Mouse (Mus musculus) gastrocnemius, adult 8-10 months (tissue): ENCODE data around the gene Zbtb25. TPM values are rescaled to one million over a fixed set of nuclear protein-coding genes. Genes with fewer than 3 reads are reported as not detected.

Source experiments
- DNase-seq, 2 experiments: peaks; one replicate each; pipeline ENCODE4 v3.0.0; 2022; ENCODE audit warnings: low spot score in 2 of 2
- total RNA-seq, 4 experiments: library from RNA; stranded (reverse); gene quantifications; 2 replicates each; pipeline ENCODE4 v1.2.4; 2022

Zbtb25 gene
- 1 to 10 TPM; 6.7 to 8.9 (median 8.4) TPM for total RNA-seq

DNA sequence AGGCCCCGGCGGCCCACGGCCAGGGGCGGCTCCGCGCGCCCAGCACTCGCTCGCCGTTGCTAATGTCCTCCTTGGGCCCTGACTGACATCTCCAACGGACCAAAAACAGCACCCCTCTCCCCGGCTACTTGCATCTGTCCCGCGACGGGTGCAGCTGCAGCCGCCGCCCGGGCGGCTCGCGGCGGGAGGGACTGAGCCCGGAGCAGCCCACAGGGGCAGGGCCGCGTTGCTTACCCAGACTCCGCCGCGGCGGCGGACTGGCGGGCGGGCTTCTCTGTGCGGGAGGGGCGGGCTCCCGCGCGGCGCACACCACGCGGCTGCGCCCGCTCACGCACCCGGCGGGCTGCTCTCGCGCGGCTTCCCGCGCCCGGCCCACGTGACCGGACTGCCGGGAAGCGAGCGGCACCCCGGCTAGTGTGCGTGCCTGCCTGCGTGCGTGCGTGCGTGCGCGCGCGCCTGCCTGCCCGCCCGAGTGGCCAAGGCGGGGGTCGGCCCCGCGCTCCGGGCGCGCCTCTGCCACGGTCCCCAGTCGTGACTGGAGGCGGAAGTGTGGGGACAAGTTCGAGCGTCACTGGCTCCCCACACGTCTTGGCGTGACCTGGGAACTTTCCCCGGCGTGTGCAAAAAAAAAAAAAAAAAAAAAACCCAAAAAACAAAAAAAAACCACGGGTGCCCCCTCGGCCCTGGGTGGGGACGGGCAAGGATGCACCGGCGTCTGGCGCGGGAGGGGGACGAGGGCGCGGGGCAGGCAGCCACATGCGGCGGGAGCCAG lies at the start of gene Zbtb25:
Zbtb25 (minus strand) TSS at position 397 of the 772 bp plus-strand sequence.
- peak; percentile 78 to 86 for DNase-seq

DNA sequence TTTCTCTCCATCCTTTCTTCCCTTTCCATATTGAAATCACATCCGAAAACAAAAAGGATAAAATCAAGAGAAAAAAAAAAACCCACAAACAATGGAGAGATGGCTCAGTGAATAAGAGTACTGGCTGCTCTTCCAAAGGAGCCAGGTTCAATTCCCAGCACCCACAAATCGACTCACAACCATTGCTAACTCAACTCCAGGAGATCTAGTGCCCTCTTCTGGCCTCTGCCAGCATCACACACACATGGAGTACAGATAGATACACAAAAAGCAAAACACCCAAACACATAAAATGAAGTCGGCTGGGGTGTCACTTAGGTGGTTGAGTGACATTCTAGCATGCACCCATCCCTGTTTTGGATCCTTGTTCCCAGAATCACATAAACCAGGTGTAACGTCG lies 48.9 kb upstream of the Zbtb25 start:
- no peak for DNase-seq

DNA sequence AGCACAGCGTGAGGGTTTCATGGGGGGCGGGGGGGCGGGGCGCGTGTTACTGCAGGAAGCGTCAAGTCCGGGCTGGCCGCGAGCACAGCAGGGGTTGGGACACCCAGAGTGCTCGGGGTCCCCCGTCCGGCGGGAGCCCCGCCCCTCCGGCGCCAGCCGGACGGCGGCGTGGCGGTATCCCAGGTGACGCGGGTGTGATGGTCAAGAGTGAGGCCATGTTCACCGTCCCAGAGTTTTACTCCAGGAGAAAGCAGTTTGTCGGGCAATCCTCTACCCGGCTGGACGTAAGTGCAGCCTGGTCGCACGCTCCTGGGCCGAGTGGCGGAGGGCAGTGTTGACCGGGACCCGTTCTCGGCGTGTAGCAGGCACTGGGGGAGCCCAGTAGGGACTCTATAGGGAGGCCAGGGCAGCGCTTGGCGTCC lies 48.0 kb upstream of the Zbtb25 start, which contains the start of gene Ppp1r36:
Ppp1r36 (plus strand) TSS at position 106 of the 422 bp plus-strand sequence.
- DNase-seq, result no peak

DNA sequence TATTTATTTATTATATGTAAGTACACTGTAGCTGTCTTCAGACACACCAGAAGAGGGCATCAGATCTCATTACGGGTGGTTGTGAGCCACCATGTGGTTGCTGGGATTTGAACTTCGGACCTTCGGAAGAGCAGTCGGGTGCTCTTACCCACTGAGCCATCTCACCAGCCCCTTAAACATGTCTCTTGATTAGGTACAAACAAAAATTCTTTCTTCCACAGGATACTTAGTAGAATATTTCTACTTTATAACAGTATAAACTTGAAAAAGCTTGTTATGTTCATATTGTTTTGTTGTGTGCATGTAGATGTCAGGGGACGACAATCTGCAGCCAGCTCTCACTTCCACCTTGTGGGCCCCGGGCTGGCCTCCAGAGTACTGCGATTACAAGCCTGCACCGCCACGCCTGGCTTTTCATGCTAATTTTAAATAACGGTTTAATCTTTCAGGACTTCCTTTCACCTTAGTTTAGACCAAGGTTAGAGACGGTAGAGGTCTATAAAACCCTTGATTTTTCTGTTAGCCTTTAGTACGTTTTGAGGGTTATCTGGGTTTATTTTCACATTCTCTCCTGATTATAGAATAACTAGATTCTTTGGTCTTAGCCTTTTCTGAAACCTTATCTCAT lies 46.1 kb upstream of the Zbtb25 start:
- DNase-seq, result no peak

DNA sequence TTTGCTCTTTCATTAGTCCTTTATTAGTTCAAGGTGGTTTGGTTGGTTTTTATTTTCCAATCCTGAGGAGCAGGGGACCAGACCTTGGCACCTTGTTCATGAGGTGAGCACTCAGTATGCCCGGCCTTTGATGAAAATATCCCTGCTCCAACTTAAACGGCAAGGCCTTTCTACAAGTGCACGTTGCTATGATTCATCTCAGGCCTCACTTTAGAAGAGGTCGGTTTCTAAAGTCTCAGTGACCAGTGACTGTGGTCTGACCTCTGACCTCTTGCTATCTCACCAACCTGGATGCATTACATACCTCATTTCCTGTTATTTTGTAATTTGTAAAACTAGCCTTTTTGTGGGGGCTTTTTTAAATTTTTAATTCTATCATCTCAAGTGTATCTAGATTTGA lies 39.8 kb upstream of the Zbtb25 start:
- DNase-seq, result no peak

DNA sequence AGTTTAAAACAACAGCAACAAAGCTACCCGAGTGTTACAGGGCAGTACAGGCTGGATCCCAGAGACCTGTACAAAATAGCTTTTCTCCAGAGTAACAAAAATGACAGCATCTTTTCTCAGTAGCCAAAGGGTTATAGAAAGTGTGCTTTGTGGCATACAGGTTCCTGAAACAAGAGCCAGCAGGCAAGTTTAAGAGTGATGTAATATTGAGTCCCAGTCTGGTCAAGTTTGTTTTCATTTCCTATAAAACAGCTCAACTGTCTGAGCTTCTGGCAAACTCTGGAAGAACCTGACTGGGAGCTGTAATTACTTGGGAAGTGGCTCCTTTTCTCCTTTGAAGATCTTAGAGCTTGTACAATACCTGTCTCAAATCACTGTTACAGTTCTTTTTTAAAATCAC lies 37.8 kb upstream of the Zbtb25 start:
- no peak for DNase-seq

DNA sequence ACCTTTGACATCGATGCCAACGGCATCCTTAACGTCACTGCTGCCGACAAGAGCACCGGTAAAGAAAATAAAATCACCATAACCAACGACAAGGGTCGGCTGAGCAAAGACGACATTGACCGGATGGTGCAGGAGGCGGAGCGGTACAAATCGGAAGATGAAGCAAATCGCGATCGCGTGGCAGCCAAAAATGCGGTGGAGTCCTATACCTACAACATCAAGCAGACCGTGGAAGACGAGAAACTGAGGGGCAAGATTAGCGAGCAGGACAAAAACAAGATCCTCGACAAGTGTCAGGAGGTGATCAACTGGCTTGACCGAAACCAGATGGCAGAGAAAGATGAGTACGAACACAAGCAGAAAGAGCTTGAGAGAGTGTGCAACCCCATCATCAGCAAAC lies 36.6 kb upstream of the Zbtb25 start:
- DNase-seq, result no peak

DNA sequence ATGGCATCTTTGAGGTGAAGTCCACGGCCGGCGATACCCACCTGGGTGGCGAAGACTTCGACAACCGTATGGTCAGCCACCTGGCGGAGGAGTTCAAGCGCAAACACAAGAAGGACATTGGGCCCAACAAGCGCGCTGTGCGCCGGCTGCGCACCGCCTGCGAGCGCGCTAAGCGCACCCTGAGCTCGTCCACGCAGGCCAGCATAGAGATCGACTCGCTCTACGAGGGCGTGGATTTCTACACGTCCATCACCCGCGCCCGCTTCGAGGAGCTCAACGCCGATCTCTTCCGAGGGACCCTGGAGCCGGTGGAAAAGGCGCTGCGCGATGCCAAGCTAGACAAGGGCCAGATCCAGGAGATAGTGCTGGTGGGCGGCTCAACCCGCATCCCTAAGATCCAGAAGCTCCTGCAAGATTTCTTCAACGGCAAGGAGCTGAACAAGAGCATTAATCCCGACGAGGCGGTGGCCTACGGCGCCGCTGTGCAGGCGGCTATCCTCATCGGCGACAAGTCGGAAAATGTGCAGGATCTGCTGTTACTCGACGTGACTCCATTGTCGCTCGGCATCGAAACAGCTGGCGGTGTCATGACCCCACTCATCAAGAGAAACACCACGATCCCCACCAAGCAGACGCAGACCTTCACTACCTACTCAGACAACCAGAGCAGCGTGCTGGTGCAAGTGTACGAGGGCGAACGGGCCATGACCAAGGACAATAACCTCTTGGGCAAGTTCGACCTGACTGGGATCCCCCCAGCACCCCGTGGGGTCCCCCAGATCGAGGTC lies 36.0 kb upstream of the Zbtb25 start:
- no peak for DNase-seq

DNA sequence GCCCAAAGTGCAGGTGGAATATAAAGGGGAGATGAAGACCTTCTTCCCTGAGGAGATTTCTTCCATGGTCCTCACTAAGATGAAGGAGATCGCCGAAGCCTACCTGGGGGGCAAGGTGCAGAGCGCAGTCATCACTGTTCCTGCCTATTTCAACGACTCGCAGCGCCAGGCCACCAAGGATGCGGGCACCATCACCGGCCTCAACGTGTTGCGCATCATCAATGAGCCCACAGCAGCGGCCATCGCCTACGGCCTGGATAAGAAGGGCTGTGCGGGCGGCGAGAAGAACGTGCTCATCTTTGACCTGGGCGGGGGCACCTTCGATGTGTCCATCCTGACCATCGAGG lies 35.4 kb upstream of the Zbtb25 start:
- DNase-seq, result peak in 1 of 2 experiments; percentile 9

DNA sequence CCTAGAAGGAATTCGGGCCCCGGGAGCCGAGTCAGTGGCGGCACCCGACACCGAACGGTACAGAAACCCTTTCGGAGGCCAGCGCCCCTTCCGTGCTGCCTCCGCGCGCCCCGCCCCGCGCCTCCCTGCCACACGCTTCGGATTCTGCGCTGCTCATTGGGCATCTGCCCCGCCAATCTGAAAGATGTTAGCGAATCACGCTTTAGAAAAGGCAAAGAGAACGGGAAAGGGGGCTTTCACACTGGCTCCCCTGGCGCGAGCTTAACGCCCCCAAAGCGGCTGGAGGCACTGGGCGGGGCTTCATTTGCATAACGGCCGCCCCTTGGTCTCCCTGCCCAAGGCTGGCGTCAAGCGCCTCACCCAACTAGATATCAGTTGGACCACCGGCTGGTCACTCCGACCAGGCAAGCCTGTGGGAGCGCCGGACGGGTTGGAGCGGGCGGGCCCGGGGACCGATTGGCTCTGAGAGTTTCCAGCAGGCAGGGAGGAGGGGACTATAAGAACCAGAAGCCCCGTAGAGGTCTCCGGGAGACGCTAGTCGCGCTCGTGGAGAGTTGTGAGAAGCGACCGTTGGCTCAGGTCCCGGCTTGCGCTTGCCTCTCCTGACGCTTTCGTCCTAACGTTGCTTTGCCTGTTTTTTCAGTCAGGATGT lies 34.6 kb upstream of the Zbtb25 start, which contains the start of gene Hspa2:
Hspa2 (plus strand) TSS at position 291 of the 652 bp plus-strand sequence.
- peak; percentile 99 for DNase-seq

DNA sequence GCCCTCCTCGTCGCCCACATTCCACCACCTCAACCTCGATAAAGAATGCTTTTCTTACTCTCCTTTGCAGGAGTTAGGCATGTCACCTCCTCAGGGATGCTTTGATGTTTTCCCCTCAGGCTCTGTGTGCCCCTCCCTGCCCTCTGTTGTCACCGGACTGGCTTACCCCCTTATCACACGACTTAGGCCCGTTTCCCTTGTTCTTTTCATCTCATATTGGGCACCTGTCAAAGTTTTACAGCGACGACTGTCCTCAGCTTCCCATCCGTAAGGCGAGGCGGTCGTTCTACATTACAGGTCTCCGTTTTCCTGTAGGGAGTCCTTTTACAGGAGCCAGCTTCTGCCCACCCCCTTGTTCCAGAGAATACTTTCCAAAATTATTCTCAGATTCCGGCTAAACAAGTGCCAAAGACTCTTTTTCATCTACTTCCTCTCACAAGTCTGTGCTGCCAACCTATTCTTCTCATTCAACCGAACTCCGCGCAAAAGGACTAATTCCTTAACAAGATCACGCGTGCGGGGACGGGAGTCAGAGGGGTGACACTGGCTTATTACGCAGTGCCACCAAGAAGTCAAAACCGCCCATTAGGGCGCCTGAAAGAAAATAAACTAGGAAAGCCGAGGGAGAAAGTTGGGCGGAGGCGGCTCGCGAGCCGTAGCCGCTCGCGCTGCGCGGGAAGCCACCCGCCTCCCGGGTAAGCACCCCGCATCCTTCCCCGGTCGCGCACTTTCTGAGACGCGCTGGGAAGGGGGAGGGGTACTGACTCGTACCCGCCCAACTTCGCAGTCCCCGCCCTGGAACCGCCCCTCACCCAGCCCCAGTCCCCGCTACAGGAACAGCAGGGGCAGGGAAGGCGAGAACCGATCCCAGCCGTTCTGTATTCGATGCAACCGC lies 33.8 kb upstream of the Zbtb25 start:
- DNase-seq, result no peak

DNA sequence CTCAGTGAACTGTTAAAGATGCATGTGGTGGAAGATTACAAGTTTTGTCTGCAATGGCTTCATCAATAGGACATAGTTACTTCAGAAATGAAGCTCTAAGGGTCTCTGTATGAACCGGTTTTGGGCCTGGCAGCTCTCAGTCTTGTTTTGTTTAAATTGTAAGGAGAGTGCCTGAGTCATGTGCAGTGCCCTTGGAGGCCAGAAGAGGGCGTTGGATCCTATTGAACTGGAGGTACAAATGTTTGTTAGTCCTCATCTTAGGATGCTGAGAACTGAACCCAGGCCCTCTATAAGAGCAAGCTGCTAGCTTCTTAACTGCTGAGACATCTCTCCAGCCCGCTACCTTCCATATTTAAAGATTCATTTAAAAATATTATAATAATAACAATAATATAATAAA lies 32.3 kb upstream of the Zbtb25 start:
- DNase-seq, result no peak

DNA sequence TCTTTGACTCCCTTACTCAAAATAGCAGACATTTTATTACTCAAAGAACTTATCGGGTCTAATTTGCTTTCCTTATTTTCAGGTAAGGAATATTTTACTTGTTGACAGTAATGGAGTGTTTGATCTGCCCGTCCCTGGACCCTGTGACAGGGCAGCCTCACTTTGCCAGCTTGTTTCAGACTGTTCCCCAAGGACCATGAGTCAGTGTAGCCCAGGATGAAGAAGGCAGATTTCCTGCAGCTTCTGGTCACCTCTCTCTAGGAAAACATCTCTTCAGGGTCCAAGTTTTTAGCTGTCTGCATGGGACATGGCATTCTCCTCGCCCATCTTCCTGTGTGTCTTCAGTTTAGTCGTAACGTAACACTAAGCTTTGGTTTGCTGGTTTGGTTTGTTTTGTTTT lies 27.9 kb upstream of the Zbtb25 start:
- no peak for DNase-seq

DNA sequence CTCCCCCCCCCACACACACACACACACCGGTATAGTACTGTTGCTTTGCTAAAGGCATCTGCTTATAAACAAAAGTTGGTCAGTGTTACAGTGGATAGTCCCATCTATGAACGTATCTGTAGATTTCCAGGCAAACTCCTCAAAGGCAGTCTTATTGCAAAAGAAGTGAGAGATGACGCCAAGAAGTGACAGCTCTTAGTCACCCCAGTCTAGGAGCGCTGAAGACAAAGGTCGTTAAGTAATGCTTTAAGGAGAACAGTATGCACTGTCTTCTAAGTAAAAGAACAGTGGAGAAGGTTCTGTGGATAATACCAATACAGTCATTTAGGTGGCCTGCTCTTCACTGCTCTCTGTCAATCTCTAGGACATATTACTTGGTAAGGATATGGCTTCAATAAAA lies 23.6 kb upstream of the Zbtb25 start:
- no peak for DNase-seq

DNA sequence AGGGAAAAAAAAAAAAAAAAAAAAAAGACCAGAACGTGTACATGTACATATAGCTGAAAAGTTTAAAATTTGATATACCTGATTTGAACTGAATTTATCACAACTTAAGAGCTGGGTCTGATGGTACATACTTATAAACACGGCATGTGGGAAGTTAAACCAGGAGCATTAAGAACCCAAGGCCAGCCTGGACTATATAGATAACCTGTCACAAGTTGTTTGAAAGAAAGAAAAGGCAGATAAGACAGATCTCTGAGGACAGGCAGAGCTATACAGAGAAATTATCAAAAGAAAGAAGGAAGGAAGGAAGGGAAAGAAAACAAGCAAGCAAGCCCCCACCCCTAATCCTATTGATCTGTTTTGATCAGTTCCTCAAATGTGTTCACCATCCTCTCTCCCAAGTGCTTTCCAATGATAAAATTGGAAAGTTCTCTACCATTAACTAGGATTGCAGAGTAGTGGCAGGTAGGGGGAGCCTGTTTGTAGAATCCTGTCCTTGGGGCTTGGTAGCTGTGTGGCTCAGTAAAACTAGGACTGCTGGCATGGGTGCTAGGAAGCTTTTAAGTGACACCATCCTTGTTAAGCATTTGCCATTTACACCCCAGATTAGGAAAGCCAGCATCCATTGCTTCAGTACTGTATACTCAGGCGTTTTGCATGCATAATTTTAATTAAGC lies 22.3 kb upstream of the Zbtb25 start:
- no peak for DNase-seq

DNA sequence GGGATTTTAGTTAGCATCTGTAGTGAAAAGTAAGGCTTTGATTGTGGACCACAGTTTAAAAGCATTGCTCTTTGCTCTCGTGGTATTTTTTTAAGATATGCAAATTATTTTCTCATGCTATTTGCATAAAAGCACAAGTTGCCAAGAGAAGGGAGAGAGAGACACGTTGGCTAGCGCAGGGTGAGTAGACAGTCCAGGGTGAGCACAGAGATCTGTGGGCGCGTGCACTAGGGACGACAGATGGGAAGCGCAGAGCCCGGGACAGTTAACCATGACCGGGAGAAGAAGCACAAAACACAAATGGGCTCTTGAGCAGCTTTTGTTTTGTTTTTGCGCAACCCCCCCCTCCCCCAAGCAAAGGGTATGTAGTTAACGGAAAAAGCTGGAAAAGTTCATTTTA lies 19.4 kb upstream of the Zbtb25 start:
- DNase-seq, result no peak

DNA sequence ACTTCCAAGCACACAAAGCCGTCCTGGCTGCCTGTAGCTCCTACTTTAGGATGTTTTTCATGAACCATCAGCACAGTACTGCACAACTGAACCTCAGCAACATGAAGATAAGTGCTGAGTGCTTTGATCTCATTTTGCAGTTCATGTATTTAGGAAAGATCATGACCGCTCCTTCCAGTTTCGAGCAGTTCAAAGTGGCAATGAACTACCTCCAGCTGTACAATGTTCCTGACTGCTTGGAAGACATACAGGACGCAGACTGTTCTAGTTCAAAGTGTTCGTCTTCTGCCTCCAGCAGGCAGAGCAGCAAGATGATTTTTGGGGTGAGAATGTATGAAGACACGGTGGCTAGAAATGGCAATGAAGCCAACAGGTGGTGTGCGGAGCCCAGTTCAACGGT lies 15.9 kb upstream of the Zbtb25 start:
- no peak for DNase-seq

DNA sequence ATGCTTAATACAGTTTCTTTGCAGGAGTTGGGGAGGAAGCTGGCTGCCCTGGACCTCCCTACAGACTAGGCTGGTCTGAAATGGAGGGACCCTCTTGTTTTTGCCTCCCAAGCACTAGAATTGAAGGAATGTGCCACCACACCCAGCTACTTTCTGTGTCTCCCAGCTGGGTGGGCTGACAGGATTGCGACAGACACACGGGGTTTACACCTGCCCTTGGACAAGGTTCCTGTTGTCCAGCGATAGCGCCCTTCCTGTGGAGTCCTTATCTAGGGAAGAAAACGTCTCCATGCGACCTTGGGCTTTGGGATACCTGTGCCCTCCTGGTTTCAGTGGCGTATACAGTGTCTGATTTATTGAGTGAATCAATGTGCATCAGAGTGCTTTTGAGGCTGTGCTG lies 10.7 kb upstream of the Zbtb25 start:
- DNase-seq, result no peak

DNA sequence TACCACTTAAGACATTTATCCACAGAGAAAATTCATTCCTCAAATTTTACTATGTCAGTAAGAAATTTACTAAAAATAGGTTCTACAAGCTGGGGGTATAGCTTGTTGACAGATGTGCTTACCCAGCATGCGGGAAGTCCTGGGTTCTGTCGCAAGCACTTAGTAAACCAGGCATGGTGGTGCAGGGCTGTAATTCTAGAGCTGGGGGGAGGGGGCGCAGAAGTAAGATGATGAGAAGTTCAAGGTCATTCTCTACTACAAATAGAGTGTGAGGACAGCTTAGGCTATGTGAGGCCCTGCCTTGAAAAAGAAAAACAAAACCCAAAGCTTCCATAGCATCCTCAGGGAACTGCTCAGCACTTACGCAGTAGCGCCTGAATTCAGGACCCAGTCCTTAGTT lies 9.2 kb upstream of the Zbtb25 start:
- DNase-seq, result no peak

DNA sequence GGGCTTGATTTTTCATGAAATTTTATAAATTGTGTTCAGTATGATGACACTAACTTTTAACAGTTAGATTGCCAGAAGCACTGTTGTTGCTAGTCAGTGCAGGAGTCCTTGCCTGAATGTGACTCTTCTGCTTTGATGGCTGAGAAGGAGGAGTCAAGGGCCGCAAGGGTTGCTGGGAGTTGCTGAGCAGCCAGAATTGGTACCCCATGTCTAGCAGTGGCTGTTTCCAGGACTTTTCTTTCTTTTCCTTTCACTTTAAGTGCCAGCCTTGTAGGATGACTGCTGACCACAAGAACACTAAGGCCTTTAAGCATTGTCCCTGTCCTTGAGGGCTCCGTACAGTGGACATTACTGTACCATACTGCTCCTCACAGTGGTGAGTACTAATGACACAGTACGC lies 8.3 kb upstream of the Zbtb25 start:
- DNase-seq, result no peak
